Mouse (Mus musculus) T-helper 2 cell (primary cell): ENCODE data around the gene Npas3.

Source experiments
- in situ Hi-C: fragments of 300-600 bp; cut with MboI, MseI; formaldehyde crosslinking; loops from one replicate; pipeline ENCODE4 v1.15.1; 2025; ENCODE audit warnings: high pct_unique_total_duplicates

Gene Npas3

DNA sequence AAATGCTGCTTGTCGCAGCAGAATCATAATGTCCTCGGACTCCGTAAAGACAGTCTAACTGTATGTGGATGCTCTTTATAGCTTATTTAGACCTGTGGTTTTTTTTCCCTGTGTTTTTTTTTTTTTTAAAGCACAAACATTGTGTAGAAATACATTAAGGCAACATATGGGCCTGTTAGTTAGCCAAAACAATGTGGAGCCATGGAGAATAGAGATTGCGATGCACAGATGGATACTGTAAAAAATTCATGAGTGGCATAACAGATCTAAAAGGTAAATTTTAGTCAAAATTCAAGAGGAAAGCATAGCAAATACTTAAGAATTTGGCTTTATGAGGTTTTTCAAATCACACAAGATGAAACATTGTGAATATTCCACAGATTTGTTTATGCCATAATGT, 444.0 kb downstream of the Npas3 start:
- in situ Hi-C loops: no loop called here

DNA sequence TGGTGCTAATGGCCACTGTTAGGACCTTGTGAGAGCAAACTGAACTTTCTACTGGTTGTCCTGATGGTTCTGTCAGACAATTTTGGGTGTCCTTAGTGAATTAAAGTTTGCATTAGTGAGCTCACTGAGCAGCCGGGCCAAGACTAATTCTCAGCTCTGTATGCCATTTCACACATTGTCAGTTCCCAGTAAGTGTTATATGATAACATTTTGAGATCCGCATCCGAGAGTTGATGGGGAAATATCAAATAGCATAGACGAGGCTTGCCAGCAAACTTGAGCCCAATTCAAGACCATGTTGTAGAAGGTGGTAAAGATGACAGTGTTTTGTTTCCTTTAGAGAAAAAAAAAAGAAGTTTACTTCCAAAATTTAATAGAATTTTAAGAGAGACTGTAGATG, 445.9 kb downstream of the Npas3 start:
- in situ Hi-C loops: no loop called here

DNA sequence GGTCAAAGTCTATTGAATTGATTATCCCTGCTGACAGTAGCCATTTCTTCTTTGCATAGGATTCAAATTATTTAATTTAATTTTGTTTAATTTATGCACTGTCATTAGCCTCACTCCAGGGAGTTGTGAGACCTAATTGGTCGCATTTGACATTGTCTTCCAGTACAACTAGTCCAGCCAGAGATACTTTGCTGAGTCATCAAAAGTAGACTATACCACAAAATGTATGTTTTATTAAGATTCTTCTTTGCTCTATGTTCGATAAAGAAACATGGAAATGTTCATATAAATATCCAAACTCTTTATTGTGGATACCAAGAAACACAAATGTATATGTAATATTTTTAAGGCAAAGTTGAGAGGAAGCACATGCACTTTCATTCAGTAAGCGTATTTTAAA, 446.8 kb downstream of the Npas3 start:
- in situ Hi-C loops: no loop called here

DNA sequence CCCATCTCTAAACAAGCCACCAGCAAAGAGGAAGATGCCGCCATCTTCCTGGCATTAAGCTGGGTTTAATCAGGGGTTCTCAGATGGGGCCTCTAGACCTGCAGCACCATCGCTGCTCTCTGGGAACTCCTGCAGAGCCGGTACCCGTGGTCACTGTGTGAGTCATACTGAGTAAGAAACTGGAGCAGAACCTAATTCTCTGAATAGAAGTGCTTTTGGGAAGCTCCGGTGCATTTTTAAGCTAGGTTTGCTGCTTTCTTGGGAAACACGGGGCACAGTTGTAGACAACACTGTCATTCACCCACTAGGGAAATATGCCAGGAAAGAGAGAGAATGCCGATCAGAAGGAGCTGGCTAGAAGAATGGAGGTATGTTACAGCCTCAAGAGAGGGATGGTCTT, 449.2 kb downstream of the Npas3 start:
- in situ Hi-C loops: no loop called here

- in situ Hi-C loops: no loop called here
These were observed 450.2 kb downstream of the Npas3 start for GRCm38 (mm10) chr12:53698483-53699227.

GRCm38 (mm10) chr12:53719896-53720295, 471.4 kb downstream of the Npas3 start:
- in situ Hi-C loops: no loop called here

DNA sequence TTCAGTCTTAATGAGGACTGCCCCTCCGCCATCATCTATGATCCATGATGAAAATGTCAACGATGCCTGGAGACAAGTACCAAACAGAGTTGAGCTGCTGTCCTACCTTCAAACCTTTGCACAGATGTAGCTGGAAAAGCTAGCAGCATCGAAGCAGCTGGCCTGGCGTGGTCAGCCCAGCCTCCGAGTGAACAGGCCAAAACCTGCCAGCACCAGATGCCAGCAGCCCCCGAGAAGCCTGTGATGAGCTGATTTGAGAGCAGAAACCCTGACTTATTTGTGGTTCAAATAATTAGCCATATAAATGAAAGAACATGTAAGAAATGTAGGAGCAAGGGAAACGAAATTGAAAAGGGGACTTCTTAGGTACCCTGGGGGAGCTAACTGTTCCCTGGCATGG, 473.7 kb downstream of the Npas3 start:
- in situ Hi-C loops: no loop called here

DNA sequence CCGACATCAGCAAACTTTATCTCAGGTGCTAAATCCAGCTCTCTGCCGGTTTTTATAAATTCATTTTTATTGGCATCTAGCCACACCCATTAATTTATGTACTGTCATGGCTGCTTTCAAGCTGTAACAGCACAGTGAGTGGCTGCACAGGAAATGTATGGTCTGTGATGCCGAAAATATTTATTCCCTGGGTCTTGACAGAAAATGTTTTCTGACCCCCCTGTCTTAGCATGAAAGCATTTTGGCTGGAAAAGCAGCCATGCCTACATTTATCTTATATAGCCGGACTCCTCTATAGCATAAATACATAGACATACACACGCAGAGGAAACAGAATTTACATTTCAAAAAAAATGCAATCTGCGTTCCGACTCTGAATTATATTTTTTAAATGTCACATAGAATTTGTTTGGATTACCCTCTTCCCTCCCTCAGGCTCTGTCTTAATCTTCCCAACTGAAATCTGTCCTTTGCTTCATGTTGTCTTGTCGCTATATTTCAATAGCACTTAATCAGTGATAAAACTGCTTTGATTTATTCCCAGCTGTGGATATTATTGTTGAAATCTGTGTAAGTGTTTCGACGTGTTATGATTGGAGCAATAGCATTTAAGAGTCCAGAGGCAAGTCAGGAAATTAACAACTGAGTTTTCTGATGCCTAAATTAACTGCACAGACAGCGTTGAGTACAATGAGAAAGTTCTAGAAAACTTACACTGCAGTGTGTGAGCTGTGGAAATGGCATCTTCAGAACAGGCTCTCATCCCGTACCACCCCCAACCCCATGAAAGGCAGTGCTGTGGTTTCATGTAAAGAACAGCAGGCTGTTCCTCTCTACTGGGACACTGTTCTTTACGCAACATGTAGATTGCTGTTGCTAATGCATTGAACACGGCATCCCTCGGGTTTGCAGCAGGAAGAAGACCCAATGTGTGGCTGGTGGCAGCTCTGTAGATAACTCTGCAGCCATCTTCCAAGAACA, 474.5 kb downstream of the Npas3 start:
- in situ Hi-C loops: no loop called here

DNA sequence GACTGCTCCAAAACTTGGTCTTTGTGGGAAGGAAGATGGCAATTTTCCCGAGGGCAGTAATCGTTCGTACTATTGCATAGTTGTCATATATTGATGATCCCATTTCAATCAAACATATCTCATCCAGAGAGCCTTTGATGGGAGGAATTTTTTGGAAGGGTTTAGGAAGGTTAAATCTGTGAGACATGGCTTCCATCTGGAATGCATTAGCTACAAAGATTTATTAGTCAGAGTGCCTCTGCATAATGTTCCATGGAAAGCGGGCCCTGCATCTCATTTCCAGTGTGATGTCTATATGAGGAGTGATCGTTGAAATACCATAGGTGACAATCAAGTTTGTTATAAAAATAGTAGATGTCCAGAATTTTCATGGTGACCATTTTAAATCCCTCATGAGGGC, 480.8 kb downstream of the Npas3 start:
- in situ Hi-C loops: no loop called here

- in situ Hi-C loops: no loop called here
These were observed 490.2 kb downstream of the Npas3 start for GRCm38 (mm10) chr12:53738549-53739292.

- in situ Hi-C loops: no loop called here
These were observed 498.2 kb downstream of the Npas3 start for GRCm38 (mm10) chr12:53746653-53747052.

DNA sequence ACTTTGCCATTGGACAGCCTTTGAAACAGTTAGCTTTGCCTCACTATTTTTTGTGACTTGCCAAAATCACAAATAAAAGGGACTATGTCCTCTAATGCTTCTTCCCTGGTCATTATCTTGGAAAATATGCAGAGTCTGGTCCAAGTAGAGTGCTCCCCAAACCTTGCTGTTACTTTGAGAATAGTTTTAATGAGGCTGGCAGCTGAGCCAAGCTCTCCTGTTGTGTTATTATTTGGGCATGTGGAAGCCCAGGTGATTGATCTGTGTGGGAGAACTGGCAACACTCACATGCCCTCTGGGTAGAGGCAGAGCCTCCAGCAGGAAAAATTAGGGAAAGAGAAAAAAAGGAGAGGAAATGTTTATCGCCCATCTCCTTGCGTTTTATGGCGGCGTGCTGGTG, 500.9 kb downstream of the Npas3 start:
- in situ Hi-C loops: no loop called here

DNA sequence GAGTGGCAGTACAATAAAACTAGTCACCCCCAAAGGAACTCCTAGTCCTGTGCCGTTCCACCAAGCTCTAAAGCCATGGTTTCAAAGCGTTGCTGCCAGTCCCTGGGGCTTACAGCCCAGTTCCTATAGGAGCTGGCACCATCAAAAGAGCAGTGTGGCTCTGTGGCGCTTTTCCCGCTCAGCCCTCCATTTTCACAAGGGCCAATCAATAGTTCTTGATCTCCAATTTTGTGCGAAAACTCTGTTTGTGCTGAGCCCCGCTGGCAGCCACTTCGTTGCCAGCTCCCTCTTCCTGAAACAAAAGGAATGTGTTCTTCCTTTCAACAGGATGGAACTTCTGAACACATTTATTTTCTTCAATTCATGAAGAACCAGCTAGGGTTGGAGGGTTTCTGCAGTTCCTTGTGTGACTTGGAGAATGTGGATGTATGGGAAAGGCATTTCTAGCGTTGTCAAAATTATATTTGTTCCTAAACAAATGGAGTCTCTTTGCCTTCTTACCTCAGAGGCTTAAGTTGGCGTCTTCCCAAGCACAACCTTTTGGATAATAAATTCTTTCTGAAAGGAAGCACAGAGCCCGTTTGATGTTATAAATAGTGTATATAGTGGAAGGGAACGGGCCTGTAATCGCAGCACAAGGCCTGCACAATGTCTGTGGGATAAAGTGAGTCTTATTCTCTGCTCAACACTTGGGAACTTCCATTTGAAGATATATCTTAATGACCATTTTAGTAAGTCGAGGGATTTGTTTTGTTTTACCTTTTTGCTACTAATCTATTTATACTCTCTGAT, 504.0 kb downstream of the Npas3 start:
- in situ Hi-C loops: no loop called here

DNA sequence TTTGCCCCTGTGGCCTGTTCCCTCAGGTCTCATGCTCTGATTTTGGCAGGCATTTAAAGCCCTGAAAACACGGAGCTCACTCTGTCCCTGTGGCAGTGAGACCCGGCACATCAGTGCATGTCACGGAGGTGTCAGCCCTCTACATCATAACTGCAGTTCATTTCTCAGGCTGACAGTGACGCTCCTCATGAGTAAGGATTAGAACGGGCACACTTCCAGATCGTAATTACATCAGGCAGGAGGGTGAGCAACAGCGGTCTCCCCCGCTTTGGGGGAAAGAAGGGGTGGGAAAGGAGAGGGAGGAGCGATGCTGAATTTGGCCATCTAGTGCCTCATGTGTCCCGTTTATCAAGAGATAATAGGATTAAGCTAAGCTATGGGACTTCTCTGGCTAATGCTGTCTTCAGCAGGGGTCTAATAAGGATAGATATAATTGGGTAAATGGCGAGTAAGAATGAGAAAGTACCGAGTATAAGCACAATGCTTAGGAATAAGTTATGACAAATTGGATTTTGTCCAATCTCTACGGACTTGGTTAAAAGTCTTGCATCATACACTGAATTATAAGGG, 505.0 kb downstream of the Npas3 start:
- in situ Hi-C loops: no loop called here

- in situ Hi-C loops: no loop called here
These were observed 505.8 kb downstream of the Npas3 start for GRCm38 (mm10) chr12:53754236-53754635.

GRCm38 (mm10) chr12:53757631-53758030, 509.2 kb downstream of the Npas3 start:
- in situ Hi-C loops: no loop called here

DNA sequence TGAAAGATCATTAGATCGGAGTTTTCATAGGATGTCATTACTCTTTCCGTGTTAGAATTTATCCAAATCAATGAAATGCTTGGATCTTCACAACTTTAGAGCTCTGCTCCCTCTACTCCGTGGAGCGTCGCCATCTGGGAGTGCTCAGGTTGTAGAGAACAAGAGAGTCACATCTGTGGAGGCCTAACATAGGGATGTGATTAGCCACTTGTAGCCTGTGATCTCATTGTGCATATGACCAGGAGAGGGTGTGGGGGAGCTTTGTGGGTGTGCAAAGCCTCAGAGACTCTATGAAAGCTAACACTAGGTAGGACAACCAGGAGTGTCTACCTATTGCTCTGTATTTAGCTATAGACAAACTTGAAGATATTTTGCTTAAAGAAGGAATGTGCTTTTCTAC, 509.9 kb downstream of the Npas3 start:
- in situ Hi-C loops: no loop called here

DNA sequence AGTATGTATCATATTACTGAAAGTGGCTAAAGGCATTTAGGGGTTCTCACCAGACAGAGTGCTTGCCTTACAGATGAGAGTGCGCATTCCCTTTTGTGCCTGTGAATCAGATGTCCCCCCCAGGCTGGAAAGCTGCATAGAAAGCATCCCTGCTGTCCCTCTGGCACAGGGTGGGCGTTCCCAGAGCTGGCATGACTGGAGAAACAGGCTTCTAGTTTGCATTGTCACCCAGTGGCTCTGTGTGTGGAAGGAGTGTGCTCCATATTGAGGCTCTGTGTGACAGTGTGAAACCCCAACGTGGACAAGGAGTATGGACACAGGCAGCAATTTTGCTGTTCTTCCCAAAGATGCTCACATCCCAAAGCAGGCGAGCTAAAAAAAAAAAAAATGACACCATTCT, 515.7 kb downstream of the Npas3 start:
- in situ Hi-C loops: no loop called here

DNA sequence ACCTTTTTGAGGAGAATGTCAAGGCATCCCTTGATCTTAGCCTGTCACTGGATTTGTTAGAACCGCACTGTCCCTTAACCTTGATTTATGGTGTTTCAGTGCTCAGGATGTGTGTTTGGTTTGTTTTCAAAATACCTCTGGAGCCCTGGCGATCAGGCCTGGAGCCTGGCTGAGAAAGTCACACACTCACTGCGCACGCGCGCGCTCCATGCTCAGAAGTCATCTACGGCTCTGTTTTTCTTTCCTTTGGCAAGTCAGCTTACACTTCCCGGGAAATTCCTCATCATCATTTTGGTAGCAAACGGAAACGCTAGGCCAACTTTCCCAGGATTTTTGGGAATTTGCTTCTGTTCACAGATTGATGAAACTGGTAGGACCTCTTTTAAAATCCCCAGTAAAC, 519.9 kb downstream of the Npas3 start:
- in situ Hi-C loops: no loop called here

- in situ Hi-C loops: no loop called here
These were observed 523.0 kb downstream of the Npas3 start for GRCm38 (mm10) chr12:53771394-53771936.
